Mouse (Mus musculus) right cerebral cortex, adult 2 months (tissue): Measurements from ENCODE around the gene Gga1.
A peak's percentile ranks its signal among the peaks of the same experiment; 100 is the strongest.
"Not testable (repeated sequence)": the region's sequence is repeated elsewhere in the genome, so short reads cannot be mapped to it uniquely, and the experiment has no call there.

ENCODE experiments used
- DNase-seq, 2 experiments: peaks; one replicate each; pipeline ENCODE4 v3.0.0; 2021 to 2022; ENCODE audit warnings: low spot score in 2 of 2

The Gga1 gene

GRCm38 (mm10) chr15:78845321-78845720 lies 31.7 kb upstream of the Gga1 start:
- no peak for DNase-seq

- no peak for DNase-seq
These were observed 31.1 kb upstream of the Gga1 start for GRCm38 (mm10) chr15:78845867-78846266.

DNA sequence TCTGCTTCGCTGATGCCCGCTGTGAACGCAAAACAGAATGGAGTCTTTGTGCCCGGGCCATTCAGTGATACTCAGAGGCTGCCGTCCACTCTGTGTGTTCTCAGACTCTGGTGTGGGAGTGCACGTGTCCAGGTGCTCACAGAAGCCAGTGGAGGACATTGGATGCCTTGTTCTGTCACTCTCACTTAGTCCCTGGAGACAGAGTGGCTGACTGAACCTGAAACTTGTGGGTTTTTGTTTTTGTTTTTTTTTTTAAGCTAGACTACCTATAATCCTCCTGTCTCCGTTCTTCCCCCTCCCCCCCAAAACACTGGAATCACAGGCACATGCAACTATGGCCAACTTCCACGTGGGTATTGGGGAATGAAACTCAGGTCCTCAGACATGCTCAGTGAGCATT lies 30.6 kb upstream of the Gga1 start:
- no peak for DNase-seq

DNA sequence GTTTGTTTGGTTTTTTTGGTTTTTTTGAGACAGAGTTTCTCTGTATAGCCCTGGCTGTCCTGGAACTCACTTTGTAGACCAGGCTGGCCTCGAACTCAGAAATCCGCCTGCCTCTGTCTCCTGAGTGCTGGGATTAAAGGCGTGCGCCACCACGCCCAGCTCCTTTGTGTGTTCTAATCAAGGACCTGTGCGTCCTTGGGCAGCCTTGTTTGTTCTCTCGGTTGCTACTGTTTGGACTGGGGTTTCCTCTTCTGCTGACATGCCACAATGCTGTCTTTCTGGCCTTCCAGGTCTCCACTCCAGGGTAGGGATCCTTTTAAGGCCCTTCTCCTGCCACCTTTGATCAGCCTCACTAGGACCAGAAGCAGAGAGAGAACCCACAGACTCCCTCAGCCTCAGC lies 30.2 kb upstream of the Gga1 start:
- DNase-seq: not testable (repeated sequence)

GRCm38 (mm10) chr15:78848467-78848866 lies 28.5 kb upstream of the Gga1 start:
- DNase-seq: peak; percentile 83 to 88

- DNase-seq: no peak
These were observed 27.5 kb upstream of the Gga1 start for GRCm38 (mm10) chr15:78849485-78849884.

- DNase-seq: no peak
These were observed 26.7 kb upstream of the Gga1 start for GRCm38 (mm10) chr15:78850059-78850824.

- no peak for DNase-seq
These were observed 26.0 kb upstream of the Gga1 start for GRCm38 (mm10) chr15:78850944-78851343.

DNA sequence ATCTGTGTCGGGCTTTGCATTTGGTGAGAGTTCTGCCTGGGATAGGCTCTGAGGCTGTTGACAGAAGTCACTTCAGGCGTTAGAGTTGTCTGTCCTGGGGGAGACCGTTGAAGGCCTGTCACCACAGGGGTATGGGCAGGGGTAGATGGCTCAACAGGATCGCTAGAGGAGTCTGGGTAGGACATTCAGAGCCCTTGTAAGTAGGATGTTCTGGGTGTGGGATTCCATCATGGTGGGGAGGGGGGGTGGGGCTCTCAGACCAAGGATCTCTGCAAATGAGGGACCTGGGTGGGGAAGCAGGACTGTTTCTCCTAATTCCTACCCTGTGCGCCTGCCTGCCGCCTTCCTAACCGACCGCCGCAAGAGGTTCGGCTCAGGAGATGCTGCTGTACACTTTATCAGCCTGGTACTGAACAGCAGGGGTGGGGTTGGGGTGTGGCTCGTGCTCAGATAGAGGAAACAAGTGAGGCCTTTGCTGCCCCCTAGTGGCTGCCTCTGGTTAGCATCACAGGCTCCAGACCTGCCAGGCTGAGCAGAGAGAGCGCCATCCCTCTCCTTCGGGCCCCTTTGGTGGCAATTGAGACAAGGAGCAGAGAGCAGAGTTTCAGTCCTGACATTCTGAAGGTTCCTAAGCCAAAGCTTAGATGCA lies 25.4 kb upstream of the Gga1 start:
- DNase-seq: peak; percentile 93 to 94

GRCm38 (mm10) chr15:78855303-78855965 lies 21.6 kb upstream of the Gga1 start, which contains the start of gene Lgals2:
TSS of gene Lgals2 (minus strand) at chr15:78855529.
- no peak for DNase-seq

DNA sequence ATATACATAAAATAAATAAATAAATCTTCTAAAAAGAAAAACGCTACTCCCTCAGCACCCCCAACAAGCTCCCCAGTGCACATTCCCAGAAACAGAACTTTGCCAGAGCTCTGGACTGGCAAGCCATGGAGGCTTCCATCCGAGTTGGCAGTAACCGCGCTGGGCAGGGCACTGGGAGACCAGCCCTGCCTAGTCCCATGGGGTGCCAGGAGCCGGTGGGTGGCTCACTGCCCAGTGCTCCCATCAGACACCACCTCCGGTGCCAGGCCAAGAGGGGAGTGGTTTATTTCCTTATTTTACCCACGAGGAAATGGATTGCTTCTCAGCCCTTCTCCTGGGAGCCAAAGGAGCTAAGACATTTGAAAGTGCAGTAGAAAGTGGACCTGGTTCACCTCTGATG lies 20.0 kb upstream of the Gga1 start:
- DNase-seq: peak in 1 of 2 experiments; percentile 34

GRCm38 (mm10) chr15:78859311-78859710 lies 17.7 kb upstream of the Gga1 start:
- no peak for DNase-seq

- no peak for DNase-seq
These were observed 17.3 kb upstream of the Gga1 start for GRCm38 (mm10) chr15:78859714-78860113.

DNA sequence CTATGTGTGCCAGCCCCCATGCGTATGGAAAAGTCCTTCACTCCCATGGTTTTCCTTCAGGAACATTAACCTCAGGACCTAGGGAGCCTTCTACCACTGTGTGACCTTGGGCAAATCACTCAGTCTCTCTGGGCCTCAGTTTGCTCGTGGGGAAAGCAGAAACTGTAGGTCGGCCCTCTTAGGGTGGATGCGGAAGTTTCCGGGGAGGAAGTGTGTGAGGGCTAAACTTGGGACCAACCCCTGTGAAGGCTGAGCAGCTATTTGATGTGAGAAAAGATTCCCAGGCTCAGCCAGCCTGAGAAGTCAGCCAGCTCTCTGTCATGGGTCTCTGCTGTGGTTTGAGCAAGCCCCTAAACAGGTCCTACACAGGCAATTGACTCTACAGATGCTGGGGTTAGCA lies 14.7 kb upstream of the Gga1 start:
- no peak for DNase-seq

GRCm38 (mm10) chr15:78863154-78863553 lies 13.8 kb upstream of the Gga1 start:
- no peak for DNase-seq

GRCm38 (mm10) chr15:78863852-78864253 lies 13.1 kb upstream of the Gga1 start:
- DNase-seq: no peak

GRCm38 (mm10) chr15:78868398-78868797 lies 8.6 kb upstream of the Gga1 start:
- peak in 1 of 2 experiments; percentile 26 for DNase-seq

DNA sequence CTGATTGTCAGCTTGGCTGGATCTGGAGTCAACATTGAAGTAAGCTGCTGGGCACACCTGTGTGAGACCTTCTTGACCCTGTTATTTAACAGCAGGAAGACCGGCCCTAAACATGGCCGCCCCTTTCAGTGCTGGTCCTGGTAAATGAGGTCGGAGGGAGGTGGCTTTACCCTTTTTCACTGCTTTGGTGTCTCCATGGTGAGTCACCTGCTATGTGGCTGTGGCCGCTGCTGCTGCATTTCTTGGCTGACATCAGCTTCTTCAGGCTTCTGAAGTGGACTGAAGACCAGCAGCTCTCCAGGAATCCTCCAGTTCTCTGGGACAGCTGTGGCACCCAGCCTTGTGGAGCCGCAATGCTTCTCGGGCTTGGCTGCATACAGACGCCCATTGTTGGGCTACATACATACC lies 8.2 kb upstream of the Gga1 start:
- no peak for DNase-seq

- peak; percentile 29 to 59 for DNase-seq
These were observed 7.2 kb upstream of the Gga1 start for GRCm38 (mm10) chr15:78869775-78870174.

DNA sequence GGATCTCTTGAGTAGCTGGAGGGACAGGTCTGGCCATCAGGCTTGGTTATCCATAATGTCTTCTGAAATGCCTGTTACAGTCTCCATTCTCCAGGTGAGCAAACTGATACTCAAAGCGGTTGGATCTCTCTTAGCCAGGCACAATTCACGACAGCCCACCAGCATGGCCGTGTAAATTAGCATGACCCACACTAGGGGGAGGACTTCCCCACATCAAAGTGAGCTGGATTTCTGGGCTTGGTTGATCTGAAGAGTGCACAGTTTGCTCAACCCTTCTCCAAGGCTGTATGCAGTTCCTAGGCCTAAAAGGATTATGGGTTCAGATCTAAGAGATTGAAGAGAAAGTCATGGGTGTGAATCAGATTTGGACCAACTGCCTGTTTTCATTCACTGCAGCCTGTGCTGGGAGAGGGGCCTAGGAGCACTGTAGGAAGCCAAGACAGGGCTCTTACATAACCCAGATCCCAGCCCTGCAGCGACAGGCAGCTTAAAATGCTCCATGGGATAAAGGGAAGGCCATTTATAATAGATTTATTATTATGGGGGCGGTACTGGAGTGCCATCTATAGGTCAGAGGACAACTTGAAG lies 4.9 kb upstream of the Gga1 start:
- DNase-seq: no peak

GRCm38 (mm10) chr15:78873803-78874435 lies 3.1 kb upstream of the Gga1 start:
- DNase-seq: no peak

DNA sequence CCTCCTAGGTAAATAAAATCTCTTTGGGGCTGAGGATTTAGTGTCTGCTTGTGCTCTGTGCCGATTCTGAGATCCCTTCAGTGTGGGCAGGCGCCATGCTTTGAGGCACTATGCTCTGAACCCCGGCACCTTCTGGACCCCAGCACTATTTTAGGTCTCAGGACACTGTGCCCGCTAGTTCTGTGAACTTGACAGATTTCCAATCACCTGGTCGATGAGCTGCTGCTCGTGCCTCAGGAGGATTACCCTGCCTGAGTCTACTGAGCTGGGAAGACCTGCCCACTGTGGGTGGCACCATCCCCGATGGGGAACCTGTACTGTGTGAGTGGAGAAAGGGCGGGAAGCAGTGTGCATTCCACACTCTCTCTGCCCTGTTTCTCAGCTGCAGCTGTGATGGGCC lies 2.0 kb upstream of the Gga1 start:
- no peak for DNase-seq
